Mouse (Mus musculus) forelimb bud, embryonic 11.5 days (tissue): Measurements from ENCODE around the gene Ly75.

Experiments
- DNase-seq: peaks from one replicate; pipeline ENCODE4 v3.0.0-alpha.2; 2012; ENCODE audit warnings: low read depth, low spot score

The Ly75 gene

GRCm38 (mm10) chr2:60375126-60375525, 8.0 kb downstream of the Ly75 start:
- no peak for DNase-seq

- no peak for DNase-seq
These were observed 12.9 kb downstream of the Ly75 start for GRCm38 (mm10) chr2:60370188-60370587.

GRCm38 (mm10) chr2:60369454-60369853, 13.6 kb downstream of the Ly75 start:
- no peak for DNase-seq

GRCm38 (mm10) chr2:60367871-60368270, 15.2 kb downstream of the Ly75 start:
- no peak for DNase-seq

GRCm38 (mm10) chr2:60367204-60367603, 15.9 kb downstream of the Ly75 start:
- no peak for DNase-seq

GRCm38 (mm10) chr2:60365820-60366610, 17.1 kb downstream of the Ly75 start:
- no peak for DNase-seq

- DNase-seq: no peak
These were observed 17.8 kb downstream of the Ly75 start for GRCm38 (mm10) chr2:60365138-60365775.

- DNase-seq: no peak
These were observed 21.0 kb downstream of the Ly75 start for GRCm38 (mm10) chr2:60362146-60362545.

- DNase-seq: no peak
These were observed 23.3 kb downstream of the Ly75 start for GRCm38 (mm10) chr2:60359796-60360195.

GRCm38 (mm10) chr2:60355388-60355683, 27.8 kb downstream of the Ly75 start:
- no peak for DNase-seq

- DNase-seq: no peak
These were observed 28.3 kb downstream of the Ly75 start for GRCm38 (mm10) chr2:60354541-60355387.

- no peak for DNase-seq
These were observed 30.8 kb downstream of the Ly75 start for GRCm38 (mm10) chr2:60352296-60352695.

- no peak for DNase-seq
These were observed 31.3 kb downstream of the Ly75 start for GRCm38 (mm10) chr2:60351781-60352180.

- no peak for DNase-seq
These were observed 35.2 kb downstream of the Ly75 start for GRCm38 (mm10) chr2:60347875-60348274.

- no peak for DNase-seq
These were observed 36.6 kb downstream of the Ly75 start for GRCm38 (mm10) chr2:60346531-60346930.

GRCm38 (mm10) chr2:60345717-60346116, 37.4 kb downstream of the Ly75 start:
- DNase-seq: no peak

- DNase-seq: no peak
These were observed 39.4 kb downstream of the Ly75 start for GRCm38 (mm10) chr2:60343607-60344289.

- DNase-seq: no peak
These were observed 40.8 kb downstream of the Ly75 start for GRCm38 (mm10) chr2:60342107-60342880.

GRCm38 (mm10) chr2:60337937-60338336, 45.2 kb downstream of the Ly75 start:
- peak; percentile 16 for DNase-seq

GRCm38 (mm10) chr2:60328641-60329040, 54.5 kb downstream of the Ly75 start:
- no peak for DNase-seq

GRCm38 (mm10) chr2:60327581-60327980, 55.5 kb downstream of the Ly75 start:
- no peak for DNase-seq
